Mouse (Mus musculus): ENCODE results near the gene OR5BS1P. TPM values are rescaled to one million over a fixed set of nuclear protein-coding genes. Genes with fewer than 3 reads are reported as not detected.

Gene OR5BS1P
- polyA plus RNA-seq, 1 experiment from 2014 or later, result not detected

DNA sequence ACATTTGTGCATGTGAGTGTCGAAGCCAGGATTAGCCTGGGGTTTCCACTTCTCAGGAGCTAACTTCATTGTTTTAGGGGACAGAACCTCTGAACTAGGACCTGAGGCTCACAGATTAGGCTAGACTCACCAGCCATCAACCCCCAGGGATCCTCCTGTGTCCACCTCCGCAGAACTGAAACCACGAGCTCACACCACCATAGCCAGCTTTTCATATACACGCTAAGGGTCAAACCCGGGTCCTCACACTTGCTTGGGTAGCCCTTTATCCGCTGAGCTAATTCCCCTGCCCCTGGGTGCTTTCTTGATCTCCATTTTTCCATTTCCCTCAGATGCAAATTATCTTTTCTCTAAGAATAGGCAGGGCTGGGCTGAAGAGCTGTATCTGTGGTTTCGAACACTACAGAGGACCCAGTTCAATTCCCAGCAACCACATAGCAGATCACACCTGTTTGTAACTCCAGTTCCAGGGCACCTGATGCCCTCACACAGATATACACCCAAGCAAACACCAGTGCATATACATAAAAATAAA is 9.9 kb downstream of the OR5BS1P start:
- no peaks in the 10 kb centered on the region for H3K4me1 ChIP-seq
- 72% methylated on average over 7 of the region's 7 CpGs for WGBS
- H3K4me3 ChIP-seq, result no peak overlapping the region
- H3K36me3 ChIP-seq, result no peaks in the 10 kb centered on the region
- no peaks in the 10 kb centered on the region for H3K27me3 ChIP-seq
- H3K27ac ChIP-seq (replicated peaks), result no peak overlapping the region
- no peak overlapping the region for H3K9ac ChIP-seq (replicated peaks)
- no peak for ATAC-seq (replicated peaks)
- H3K9me3 ChIP-seq, result no peaks in the 10 kb centered on the region
- no peak overlapping the region for H3K4me2 ChIP-seq (replicated peaks)

DNA sequence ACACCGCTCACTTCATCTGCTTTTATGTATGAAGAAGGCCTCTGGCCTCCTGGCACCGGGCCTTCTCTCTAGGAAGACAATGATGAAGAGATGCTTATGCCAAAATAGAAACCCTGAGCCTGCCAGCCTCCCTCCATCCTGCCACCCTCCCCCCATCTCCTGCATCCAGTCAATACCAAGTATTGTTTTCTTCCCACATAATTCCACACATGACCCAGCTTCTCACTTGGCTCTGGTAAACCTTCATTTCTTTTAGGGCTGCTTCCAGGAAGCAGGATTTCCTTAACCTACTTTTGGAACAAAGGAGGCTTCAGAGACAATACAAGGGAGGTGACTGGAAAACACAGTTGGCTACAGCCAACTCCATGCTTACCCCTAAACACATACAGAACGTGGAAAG is 13.0 kb downstream of the OR5BS1P start, which contains the start of gene Lalba:
Gene Lalba (minus strand): TSS at position 21 of the 400 bp plus-strand sequence.
- 59% methylated on average over 3 of the region's 3 CpGs for WGBS
- no peak within 1 kb of the TSS for H3K27ac ChIP-seq (replicated peaks)

DNA sequence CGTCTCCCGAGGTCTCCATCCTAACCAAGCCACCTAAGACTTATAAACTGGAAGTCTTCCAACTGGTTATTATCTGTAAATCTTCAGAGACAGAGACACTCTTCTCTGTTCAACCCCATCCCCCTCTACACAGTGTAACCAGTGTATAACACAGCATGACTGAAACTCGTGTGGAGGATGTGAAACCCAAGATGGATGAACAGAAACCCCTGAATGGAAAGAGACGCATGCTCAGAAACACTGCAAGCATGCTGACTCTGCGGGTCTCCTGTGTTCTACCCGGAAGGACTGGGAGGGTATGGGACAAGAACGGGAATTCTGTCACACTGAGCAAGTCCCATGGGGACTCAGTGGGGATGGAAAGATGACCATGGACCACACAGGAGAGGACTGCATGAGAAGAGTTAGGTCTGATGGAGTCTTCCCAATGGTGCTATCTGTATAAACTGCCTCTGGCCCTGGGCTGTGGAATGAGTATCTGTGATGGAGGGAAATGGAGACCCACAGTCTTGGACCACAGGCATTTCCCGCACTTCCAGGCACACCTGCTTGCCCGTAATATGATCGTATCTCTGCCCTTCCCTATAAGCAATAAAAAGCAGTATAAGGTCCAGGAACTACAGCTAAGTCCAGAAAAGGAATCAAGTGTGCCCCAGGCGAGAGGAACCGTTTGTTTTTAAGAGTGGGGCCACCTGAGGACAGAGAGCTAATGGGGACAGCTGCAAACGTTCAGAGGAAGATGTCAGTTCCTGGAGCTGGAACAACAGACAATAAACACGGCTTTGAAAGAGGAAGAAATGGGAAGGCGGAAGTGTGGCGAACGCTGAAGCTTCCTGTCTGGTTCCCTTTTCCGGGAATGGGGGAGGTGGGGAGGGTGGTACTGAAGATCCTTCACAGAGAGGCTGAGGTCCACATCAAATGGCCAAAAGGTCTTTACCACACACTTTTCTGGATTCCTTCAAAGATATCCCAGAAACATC is 14.5 kb downstream of the OR5BS1P start:
- no peak overlapping the region for H3K4me2 ChIP-seq (replicated peaks)
- no peak overlapping the region for H3K9ac ChIP-seq (replicated peaks)
- no peaks in the 10 kb centered on the region for H3K4me1 ChIP-seq
- no peak overlapping the region for H3K27ac ChIP-seq (replicated peaks)
- no peaks in the 10 kb centered on the region for H3K9me3 ChIP-seq
- no peaks in the 10 kb centered on the region for H3K27me3 ChIP-seq
- ATAC-seq (replicated peaks), result no peak
- H3K4me3 ChIP-seq, result no peak overlapping the region
- WGBS, result 83% methylated on average over 18 of the region's 18 CpGs
- H3K36me3 ChIP-seq, result no peaks in the 10 kb centered on the region

More for the DNA sequence above, 13.0 kb downstream of the OR5BS1P start, which contains the start of gene Lalba:
- Histone ChIP-seq H3K4me1 (no peaks in the 10 kb centered on the region), H3K4me3 (no peak within 1 kb of the TSS), H3K27me3 (no peaks in the 10 kb centered on the region), H3K36me3 (no peaks in the 10 kb centered on the region), H3K4me2 (replicated peaks) (no peak within 1 kb of the TSS), H3K9me3 (no peaks in the 10 kb centered on the region), H3K9ac (replicated peaks) (no peak within 1 kb of the TSS)
- no peak for ATAC-seq (replicated peaks)

DNA sequence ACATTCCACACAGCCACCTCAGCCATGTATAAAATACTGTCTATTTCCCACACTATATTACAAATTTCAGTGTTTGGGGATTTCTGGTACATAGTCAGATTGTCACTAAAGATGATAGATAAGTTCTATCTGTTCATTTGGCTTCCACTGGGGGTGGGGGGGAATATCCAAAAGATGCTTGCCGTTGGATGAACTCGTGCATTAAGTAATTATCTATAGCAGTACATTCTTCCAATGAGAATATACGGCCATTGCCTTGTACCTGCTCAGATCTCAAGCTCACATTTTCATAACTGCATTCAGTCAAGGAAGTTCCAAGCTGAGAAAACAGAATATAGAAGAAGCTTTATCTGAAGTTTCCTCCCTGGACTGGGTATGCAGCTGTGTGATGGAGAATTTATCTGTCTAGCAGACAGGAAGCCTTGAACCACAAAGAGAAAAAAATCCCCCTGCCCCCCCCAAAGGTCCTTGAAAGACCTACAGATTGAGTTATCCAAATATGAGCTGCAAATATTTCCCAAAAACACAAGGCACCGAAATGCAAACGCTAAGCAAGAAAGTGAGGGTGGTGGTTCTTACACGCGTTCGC is 16.8 kb downstream of the OR5BS1P start:
- Histone ChIP-seq H3K4me3 (no peak overlapping the region), H3K27ac (replicated peaks) (no peak overlapping the region), H3K36me3 (no peaks in the 10 kb centered on the region), H3K4me1 (no peaks in the 10 kb centered on the region), H3K9me3 (no peaks in the 10 kb centered on the region), H3K4me2 (replicated peaks) (no peak overlapping the region), H3K9ac (replicated peaks) (no peak overlapping the region), H3K27me3 (no peaks in the 10 kb centered on the region)
- 94% methylated on average over 8 of the region's 8 CpGs for WGBS
- ATAC-seq (replicated peaks), result no peak

DNA sequence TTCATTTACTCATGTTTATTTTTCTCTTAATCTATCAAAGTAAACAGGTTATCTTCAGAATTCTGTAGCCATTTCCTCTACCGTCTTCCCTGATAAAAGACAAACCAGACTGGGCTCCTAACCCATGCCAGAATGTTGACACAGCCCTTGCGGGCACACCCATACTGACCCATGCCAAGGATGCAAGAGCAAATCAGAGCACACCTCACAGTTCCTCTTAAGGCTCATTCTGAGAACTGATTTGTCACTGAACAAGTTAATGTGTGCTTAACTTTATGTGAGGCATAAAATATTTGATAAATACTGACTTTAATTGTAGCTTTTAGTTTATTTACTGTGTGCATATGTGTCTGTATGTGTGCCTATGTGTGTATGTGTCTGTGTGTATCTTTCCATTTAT is 21.6 kb downstream of the OR5BS1P start:
- Histone ChIP-seq H3K4me3 (no peak overlapping the region), H3K4me1 (no peaks in the 10 kb centered on the region), H3K27me3 (no peaks in the 10 kb centered on the region), H3K36me3 (no peaks in the 10 kb centered on the region), H3K4me2 (replicated peaks) (no peak overlapping the region), H3K9ac (replicated peaks) (no peak overlapping the region), H3K9me3 (no peaks in the 10 kb centered on the region), H3K27ac (replicated peaks) (no peak overlapping the region)
- ATAC-seq (replicated peaks), result no peak
- WGBS, result 92% methylated on average over 2 of the region's 2 CpGs

DNA sequence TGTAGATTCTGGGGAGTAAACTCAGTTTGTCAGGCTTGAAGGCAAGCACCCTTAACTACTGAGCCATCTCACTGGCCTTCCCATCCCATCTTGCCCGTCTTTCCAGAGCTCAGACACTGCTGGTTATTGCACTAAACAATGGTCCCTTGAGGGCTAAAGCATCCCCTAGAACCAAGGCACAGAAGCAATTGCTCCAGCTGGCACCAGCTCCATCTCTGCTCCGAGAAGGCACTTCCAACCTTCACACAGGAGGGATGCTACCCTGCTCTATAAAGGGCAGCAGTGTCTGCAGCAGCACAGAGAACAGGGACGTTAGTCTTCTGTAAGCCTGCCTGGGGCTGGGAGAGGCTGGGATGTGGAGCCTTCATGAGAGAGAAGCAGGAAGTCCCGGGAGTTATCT is 22.4 kb downstream of the OR5BS1P start, which contains the start of gene Olfr279:
Gene Olfr279 (plus strand): TSS at position 301 of the 400 bp plus-strand sequence.
- no peak within 1 kb of the TSS for H3K4me2 ChIP-seq (replicated peaks)
- H3K4me1 ChIP-seq, result no peaks in the 10 kb centered on the region

DNA sequence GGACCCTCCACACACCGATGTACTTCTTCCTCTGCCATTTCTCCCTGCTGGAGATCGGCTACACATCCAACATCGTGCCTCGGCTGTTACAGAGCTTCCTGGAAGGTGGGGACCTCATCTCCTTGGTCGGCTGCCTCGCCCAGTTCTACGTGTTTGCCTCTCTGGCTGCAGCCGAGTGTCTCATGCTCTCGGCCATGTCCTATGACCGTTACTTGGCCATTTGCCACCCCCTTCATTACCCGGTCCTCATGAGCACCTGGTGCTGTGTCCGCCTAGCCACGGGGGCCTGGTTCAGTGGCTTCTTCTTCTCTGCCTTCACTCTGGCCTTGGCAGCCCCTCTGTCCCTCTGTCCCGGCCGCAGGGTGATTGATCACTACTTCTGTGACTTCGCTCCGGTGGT is 27.9 kb downstream of the OR5BS1P start:
- Histone ChIP-seq H3K27ac (replicated peaks) (no peak overlapping the region), H3K27me3 (no peaks in the 10 kb centered on the region), H3K4me3 (no peak overlapping the region), H3K4me1 (no peaks in the 10 kb centered on the region), H3K9me3 (no peaks in the 10 kb centered on the region), H3K9ac (replicated peaks) (no peak overlapping the region), H3K4me2 (replicated peaks) (no peak overlapping the region), H3K36me3 (no peaks in the 10 kb centered on the region)
- no peak for ATAC-seq (replicated peaks)
- 89% methylated on average over 17 of the region's 17 CpGs for WGBS

More for the DNA sequence above, 22.4 kb downstream of the OR5BS1P start, which contains the start of gene Olfr279:
- H3K4me3 ChIP-seq, result no peak within 1 kb of the TSS
- no peaks in the 10 kb centered on the region for H3K27me3 ChIP-seq
- no peak within 1 kb of the TSS for H3K27ac ChIP-seq (replicated peaks)
- ATAC-seq (replicated peaks), result no peak
- no peaks in the 10 kb centered on the region for H3K9me3 ChIP-seq
- H3K9ac ChIP-seq (replicated peaks), result no peak within 1 kb of the TSS
- no peaks in the 10 kb centered on the region for H3K36me3 ChIP-seq
- WGBS, result 61% methylated on average over 4 of the region's 4 CpGs

DNA sequence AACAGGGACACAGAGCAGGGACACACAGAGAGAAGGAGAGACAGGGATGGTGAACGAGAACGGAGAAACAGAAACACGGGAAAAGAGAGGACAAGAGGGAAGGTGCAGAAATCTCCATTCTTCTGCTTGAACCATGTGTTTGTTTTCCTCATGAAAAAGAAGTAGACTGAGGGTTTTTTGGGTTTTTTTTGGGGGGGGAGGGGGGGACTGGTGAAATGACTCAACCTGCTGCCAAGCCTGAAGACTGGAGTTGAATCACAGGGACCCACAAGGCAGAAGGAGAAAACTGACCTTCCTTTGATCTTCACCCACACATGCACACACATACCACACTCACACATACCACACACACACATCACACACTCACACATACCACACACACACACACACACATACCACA is 33.6 kb downstream of the OR5BS1P start:
- H3K27ac ChIP-seq (replicated peaks), result no peak overlapping the region
- no peak overlapping the region for H3K4me3 ChIP-seq
- no peak overlapping the region for H3K9ac ChIP-seq (replicated peaks)
- H3K27me3 ChIP-seq, result no peaks in the 10 kb centered on the region
- H3K4me2 ChIP-seq (replicated peaks), result no peak overlapping the region
- H3K36me3 ChIP-seq, result no peaks in the 10 kb centered on the region
- no peaks in the 10 kb centered on the region for H3K4me1 ChIP-seq
- WGBS, result 87% methylated on average over 3 of the region's 3 CpGs
- no peaks in the 10 kb centered on the region for H3K9me3 ChIP-seq
- ATAC-seq (replicated peaks), result no peak

DNA sequence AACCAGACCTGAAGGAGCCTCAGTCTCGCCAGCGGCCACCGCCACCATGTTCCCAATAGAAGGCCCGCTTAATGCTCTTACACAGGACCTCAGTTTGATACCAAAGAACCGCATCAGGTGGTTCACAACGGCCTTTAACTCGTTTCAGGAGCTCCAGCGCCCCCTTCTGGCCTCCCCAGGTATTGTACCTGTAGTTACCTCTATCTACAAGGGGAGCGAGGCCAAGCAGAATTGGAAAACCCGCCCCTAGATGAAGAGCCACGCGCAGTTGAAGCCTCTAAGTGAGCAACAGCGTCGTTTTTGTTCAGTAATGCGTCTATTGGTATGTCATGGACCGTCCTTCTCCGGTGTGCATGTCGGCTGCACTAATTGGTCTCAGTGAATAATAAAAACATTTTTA is 34.8 kb downstream of the OR5BS1P start:
- ATAC-seq (replicated peaks), result no peak
- H3K4me2 ChIP-seq (replicated peaks), result no peak overlapping the region
- H3K9me3 ChIP-seq, result no peaks in the 10 kb centered on the region
- H3K27ac ChIP-seq (replicated peaks), result no peak overlapping the region
- H3K4me1 ChIP-seq, result no peaks in the 10 kb centered on the region
- no peaks in the 10 kb centered on the region for H3K27me3 ChIP-seq
- no peaks in the 10 kb centered on the region for H3K36me3 ChIP-seq
- no peak overlapping the region for H3K4me3 ChIP-seq
- no peak overlapping the region for H3K9ac ChIP-seq (replicated peaks)
- 10% methylated on average over 18 of the region's 18 CpGs for WGBS

DNA sequence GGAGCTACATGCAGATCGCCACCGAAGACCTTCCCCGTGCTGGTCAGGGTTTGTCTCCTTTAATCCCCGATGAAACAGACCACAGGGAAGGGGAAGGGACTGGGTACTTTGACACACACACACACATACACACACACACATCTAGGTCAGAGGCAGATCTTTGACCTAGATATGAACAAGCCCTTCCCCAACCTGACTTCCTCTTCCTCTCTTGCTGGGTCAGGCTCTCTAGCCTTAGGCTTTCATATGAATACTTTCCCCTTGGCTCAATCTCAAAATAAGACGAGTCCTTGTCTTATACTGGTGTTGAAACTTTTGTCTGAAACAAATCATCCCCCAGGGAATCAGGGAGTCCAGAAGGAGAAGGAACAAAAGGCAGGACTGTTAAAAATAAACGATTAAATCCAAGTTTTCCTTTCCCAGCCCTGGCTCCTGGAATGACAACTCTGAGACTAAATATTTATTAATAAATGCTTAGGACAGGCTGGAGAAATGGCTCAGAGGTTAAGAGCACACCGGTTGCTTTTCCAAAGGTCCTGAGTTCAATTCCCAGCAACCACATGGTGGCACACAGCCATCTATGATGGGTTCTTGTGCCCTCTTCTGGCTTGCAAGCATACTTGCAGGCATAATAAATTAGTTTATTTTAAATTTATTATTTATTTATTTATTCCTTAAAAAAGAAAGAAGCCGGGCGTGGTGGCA is 36.7 kb downstream of the OR5BS1P start:
- Histone ChIP-seq H3K4me3 (no peak overlapping the region), H3K36me3 (no peaks in the 10 kb centered on the region), H3K27me3 (no peaks in the 10 kb centered on the region), H3K4me1 (peaks cover 6% of the 10 kb centered on the region; the same call in 1 of the 2 replicates), H3K4me2 (replicated peaks) (no peak overlapping the region), H3K9ac (replicated peaks) (no peak overlapping the region), H3K27ac (replicated peaks) (no peak overlapping the region), H3K9me3 (no peaks in the 10 kb centered on the region)
- ATAC-seq (replicated peaks), result no peak
- WGBS, result 87% methylated on average over 9 of the region's 9 CpGs

DNA sequence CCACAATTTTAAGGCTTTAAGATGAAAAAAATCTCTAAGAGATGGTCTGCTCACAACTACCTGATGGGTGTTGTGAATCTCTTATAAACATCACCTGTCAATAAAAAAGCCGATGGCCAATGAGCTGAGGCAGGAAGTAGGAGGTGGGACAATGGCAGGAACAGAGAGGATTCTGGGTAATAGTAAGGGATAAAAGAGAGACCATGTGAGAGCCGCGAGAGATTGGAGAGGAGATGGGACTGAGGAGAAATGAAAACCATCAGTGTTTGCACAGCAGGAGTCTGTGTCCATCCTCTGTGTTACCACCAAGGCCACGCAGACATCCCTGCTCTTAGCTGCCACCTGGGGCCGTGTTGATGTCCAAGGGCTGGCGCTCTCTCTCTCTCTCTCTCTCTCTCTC is 37.6 kb downstream of the OR5BS1P start:
- Histone ChIP-seq H3K9ac (replicated peaks) (no peak overlapping the region), H3K4me3 (no peak overlapping the region), H3K27me3 (no peaks in the 10 kb centered on the region), H3K9me3 (no peaks in the 10 kb centered on the region), H3K4me2 (replicated peaks) (no peak overlapping the region), H3K36me3 (no peaks in the 10 kb centered on the region), H3K27ac (replicated peaks) (no peak overlapping the region), H3K4me1 (peaks cover 6% of the 10 kb centered on the region; the same call in 1 of the 2 replicates)
- 92% methylated on average over 6 of the region's 6 CpGs for WGBS
- no peak for ATAC-seq (replicated peaks)

DNA sequence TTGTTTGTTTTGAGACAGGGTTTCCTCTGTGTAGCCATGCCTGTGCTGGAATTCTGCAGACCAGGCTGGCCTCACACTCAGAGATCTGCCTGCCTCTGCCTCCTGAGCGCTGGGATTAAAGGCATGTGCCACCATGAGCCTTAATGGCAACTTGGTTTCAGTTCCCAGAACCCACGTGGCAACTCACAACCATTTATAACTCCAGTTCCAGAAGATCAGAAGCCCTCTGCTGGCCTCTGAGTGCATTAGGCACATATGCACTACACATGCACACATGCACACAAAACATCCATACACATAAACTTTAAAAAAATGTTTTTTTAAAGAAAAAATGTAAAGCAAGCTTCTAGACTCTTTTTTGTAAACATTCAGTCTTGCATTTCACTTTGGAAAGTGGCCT is 39.7 kb downstream of the OR5BS1P start:
- no peaks in the 10 kb centered on the region for H3K9me3 ChIP-seq
- H3K36me3 ChIP-seq, result no peaks in the 10 kb centered on the region
- peaks cover 6% of the 10 kb centered on the region; the same call in 1 of the 2 replicates for H3K4me1 ChIP-seq
- no peak overlapping the region for H3K9ac ChIP-seq (replicated peaks)
- no peak overlapping the region for H3K4me2 ChIP-seq (replicated peaks)
- H3K27me3 ChIP-seq, result no peaks in the 10 kb centered on the region
- 55% methylated on average over 2 of the region's 2 CpGs for WGBS
- no peak overlapping the region for H3K27ac ChIP-seq (replicated peaks)
- ATAC-seq (replicated peaks), result no peak
- no peak overlapping the region for H3K4me3 ChIP-seq
